Mouse (Mus musculus): Measurements from ENCODE around the gene Pard3. TPM values are rescaled to one million over a fixed set of nuclear protein-coding genes. Genes with fewer than 3 reads are reported as not detected.

Gene Pard3
- polyA plus RNA-seq, 1 experiment from 2014 or later = 14.5 TPM

DNA sequence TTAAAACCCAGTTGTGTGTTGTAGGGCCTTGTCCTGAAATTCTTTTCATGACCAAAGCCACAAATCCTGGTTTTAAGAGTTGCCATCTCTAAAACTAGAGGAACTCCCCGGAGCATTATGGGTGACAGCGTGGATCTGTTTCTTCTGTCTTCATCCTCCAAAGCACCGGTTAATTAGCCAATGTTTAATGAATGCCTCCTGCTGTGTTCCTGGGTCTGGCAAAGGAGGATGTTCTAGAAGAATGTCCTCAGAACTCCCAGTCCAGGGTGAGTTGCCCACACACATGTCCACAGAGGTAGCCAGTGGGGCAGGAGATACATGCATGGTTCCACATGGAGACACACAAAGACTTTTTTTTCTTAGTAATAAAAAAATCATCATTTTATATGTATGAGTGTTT lies 28.2 kb downstream of the Pard3 start:
- Histone ChIP-seq H3K9ac (ENCODE audit: low read depth, low read length) (no peak overlapping the region), H3K27me3 (replicated peaks; ENCODE audit: control insufficient read depth, insufficient read depth, low read length) (no peaks in the 10 kb centered on the region), H3K4me2 (no peak overlapping the region), H3K9me3 (ENCODE audit: control insufficient read depth, low read length) (no peaks in the 10 kb centered on the region), H3K4me1 (replicated peaks; ENCODE audit: control insufficient read depth, insufficient read depth, low read length) (peaks cover 25% of the 10 kb centered on the region), H3K27ac (ENCODE audit: low read depth, low read length) (no peak overlapping the region), H3K36me3 (ENCODE audit: control insufficient read depth, insufficient read depth, low read length) (no peaks in the 10 kb centered on the region), H3K4me3 (ENCODE audit: low read depth, low read length) (no peak overlapping the region)
- DNase-seq (ENCODE audit: low spot score) (no peak), ATAC-seq (replicated peaks; ENCODE audit: low FRiP score) (no peak)
- WGBS = 73% methylated on average over 3 of the region's 3 CpGs

DNA sequence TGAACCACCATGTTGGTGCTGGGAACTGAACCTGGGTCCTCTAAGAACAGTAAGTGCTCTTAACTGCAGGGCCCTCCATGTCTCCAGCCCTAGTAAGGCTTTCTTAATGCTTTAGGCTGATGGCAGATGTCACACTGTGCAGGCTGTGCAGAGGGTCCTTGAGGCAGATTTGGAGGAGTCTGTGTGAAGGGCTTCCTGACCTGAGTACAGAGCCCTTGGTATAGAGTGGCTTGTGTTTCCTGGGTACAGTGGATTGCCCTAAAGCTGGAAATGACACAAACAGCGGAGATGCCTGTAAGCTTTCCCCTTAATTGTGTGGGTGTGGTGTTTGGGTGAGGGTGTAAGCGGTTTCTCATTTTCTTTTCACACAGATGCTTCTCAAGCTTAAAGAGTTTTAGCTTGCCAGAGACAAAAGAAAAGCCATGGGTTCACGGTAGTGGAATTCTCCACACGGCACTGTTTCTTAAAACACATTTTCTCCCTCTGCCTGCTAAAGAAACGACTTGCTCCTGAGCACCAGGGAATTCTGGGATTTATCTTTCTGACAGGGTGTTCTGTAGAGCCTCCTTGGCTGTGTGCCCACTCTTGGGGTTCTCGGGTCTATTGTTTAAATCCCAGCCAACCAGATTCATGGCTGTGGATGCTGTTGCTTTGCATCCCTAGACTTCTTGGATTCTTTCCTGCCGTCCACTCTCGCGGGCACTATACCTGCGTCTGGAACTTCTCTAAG lies 28.9 kb downstream of the Pard3 start:
- no peaks in the 10 kb centered on the region for H3K36me3 ChIP-seq (ENCODE audit: control insufficient read depth, insufficient read depth, low read length)
- H3K9me3 ChIP-seq (ENCODE audit: control insufficient read depth, low read length) = no peaks in the 10 kb centered on the region
- no peak for DNase-seq (ENCODE audit: low spot score)
- H3K9ac ChIP-seq (ENCODE audit: low read depth, low read length) = no peak overlapping the region
- no peak overlapping the region; the same call in 1 of the 2 replicates for H3K27ac ChIP-seq (ENCODE audit: low read depth, low read length)
- no peaks in the 10 kb centered on the region for H3K27me3 ChIP-seq (replicated peaks; ENCODE audit: control insufficient read depth, insufficient read depth, low read length)
- no peak for ATAC-seq (replicated peaks; ENCODE audit: low FRiP score)
- H3K4me2 ChIP-seq = no peak overlapping the region
- H3K4me3 ChIP-seq (ENCODE audit: low read depth, low read length) = no peak overlapping the region
- peaks cover 28% of the 10 kb centered on the region for H3K4me1 ChIP-seq (replicated peaks; ENCODE audit: control insufficient read depth, insufficient read depth, low read length)
- 44% methylated on average over 10 of the region's 10 CpGs for WGBS

DNA sequence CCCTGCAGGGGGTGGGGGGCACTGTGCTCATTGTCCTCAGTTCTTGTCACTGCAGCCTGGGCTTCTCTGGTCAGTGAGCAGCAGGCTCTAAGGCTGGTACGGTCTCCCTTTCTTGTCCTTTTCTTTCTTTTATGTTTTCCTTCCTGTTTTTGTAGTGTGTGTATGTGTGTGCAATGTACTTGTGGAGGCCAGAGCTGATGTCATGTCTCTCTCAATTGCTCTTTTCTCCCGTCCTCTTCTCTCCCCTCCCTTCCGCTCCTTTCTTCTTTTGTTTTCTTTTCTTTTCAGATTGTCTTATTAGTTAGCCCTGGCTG lies 29.4 kb downstream of the Pard3 start:
- no peak for ATAC-seq (replicated peaks; ENCODE audit: low FRiP score)
- no peak for DNase-seq (ENCODE audit: low spot score)
- no peak overlapping the region for H3K9ac ChIP-seq (ENCODE audit: low read depth, low read length)
- peaks cover 24% of the 10 kb centered on the region for H3K4me1 ChIP-seq (replicated peaks; ENCODE audit: control insufficient read depth, insufficient read depth, low read length)
- H3K9me3 ChIP-seq (ENCODE audit: control insufficient read depth, low read length) = no peaks in the 10 kb centered on the region
- no peaks in the 10 kb centered on the region for H3K27me3 ChIP-seq (replicated peaks; ENCODE audit: control insufficient read depth, insufficient read depth, low read length)
- WGBS = 55% methylated on average over 3 of the region's 3 CpGs
- no peaks in the 10 kb centered on the region for H3K36me3 ChIP-seq (ENCODE audit: control insufficient read depth, insufficient read depth, low read length)
- H3K27ac ChIP-seq (ENCODE audit: low read depth, low read length) = no peak overlapping the region
- H3K4me2 ChIP-seq = no peak overlapping the region
- no peak overlapping the region for H3K4me3 ChIP-seq (ENCODE audit: low read depth, low read length)

DNA sequence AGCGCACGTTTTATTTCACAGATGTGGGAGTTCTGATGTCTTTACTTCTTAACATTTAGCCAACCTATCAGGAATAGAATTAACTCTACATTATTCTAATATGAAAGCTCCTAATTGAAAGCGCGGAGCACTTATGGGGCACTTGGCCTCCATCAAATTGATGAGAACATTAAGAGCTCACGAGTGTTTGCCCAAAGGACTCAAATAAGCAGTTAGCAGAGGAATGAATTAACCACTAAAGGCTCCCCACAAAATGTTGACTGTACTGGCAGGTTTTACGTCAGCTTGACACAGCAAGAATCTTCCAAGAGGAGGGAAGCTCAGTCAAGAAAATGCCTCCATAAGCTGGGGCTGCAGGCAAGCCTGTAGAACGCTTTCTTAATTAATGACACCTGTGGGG lies 32.1 kb downstream of the Pard3 start:
- H3K36me3 ChIP-seq (ENCODE audit: control insufficient read depth, insufficient read depth, low read length) = no peaks in the 10 kb centered on the region
- H3K9ac ChIP-seq (ENCODE audit: low read depth, low read length) = no peak overlapping the region
- no peaks in the 10 kb centered on the region for H3K9me3 ChIP-seq (ENCODE audit: control insufficient read depth, low read length)
- no peak overlapping the region for H3K4me3 ChIP-seq (ENCODE audit: low read depth, low read length)
- ATAC-seq (replicated peaks; ENCODE audit: low FRiP score) = no peak
- no peak overlapping the region for H3K27ac ChIP-seq (ENCODE audit: low read depth, low read length)
- no peak overlapping the region for H3K4me2 ChIP-seq
- H3K27me3 ChIP-seq (replicated peaks; ENCODE audit: control insufficient read depth, insufficient read depth, low read length) = no peaks in the 10 kb centered on the region
- WGBS = 82% methylated on average over 7 of the region's 7 CpGs
- DNase-seq (ENCODE audit: low spot score) = no peak
- H3K4me1 ChIP-seq (replicated peaks; ENCODE audit: control insufficient read depth, insufficient read depth, low read length) = peaks cover 11% of the 10 kb centered on the region

DNA sequence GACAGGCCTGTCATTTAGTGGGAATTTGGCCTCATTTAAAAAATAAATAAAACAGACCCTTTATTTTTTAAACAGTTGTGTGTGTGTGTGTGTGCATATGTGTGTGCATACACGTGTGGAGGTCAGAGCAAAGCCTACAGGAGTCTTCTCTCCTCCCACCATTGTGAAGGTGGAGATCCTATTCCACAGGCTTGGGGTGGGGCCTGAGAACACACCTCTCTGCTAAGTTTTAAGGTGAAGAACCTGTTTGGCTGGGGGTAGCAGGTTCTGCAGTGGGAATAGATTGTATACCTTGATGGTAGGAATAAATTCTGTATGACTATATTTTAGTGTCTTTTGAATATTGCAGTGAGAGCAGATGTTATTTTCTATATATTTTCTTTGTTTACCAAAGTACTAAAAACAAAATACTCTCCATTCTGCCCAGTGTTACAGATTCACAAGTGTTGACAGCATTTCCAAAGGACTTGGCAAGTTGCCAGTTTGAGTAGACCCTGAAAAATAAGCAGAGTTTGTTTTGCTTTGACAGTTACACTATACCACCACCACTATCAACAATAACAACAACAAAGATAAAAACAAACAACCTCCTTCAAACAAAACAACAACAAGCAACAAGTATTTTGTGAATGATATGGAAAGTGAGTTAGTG lies 35.9 kb downstream of the Pard3 start:
- H3K9ac ChIP-seq (ENCODE audit: low read depth, low read length) = no peak overlapping the region
- DNase-seq (ENCODE audit: low spot score) (no peak), ATAC-seq (replicated peaks; ENCODE audit: low FRiP score) (no peak)

DNA sequence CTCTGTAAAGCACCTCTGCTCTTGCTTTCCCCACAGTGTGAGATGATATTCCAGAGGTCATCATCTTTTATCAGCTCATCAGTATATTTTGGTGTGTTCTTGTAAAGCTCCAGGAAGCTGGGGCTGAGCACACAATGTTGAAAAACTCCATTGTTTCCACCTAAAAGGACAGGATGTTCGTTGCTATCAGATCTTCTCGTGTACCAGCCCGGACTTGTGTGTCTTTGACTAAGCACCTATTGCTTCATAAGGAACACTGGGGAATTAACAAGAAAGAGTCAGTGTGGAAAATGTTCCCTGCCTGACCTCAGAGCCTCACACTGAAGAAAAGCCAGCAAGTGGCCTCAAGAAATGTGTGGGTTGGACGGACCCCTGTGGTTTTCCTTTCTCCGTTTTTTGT lies 39.6 kb downstream of the Pard3 start:
- no peak overlapping the region for H3K4me3 ChIP-seq (ENCODE audit: low read depth, low read length)
- no peaks in the 10 kb centered on the region for H3K27me3 ChIP-seq (replicated peaks; ENCODE audit: control insufficient read depth, insufficient read depth, low read length)
- H3K9me3 ChIP-seq (ENCODE audit: control insufficient read depth, low read length) = no peaks in the 10 kb centered on the region
- H3K27ac ChIP-seq (ENCODE audit: low read depth, low read length) = no peak overlapping the region
- H3K9ac ChIP-seq (ENCODE audit: low read depth, low read length) = no peak overlapping the region
- ATAC-seq (replicated peaks; ENCODE audit: low FRiP score) (no peak), DNase-seq (ENCODE audit: low spot score) (no peak)
- no peaks in the 10 kb centered on the region for H3K4me1 ChIP-seq (replicated peaks; ENCODE audit: control insufficient read depth, insufficient read depth, low read length)
- H3K4me2 ChIP-seq = no peak overlapping the region
- 55% methylated on average over 5 of the region's 5 CpGs for WGBS
- no peaks in the 10 kb centered on the region for H3K36me3 ChIP-seq (ENCODE audit: control insufficient read depth, insufficient read depth, low read length)

More for the DNA sequence above, 35.9 kb downstream of the Pard3 start:
- H3K4me2 ChIP-seq = no peak overlapping the region
- WGBS = 67% methylated on average over 1 of the region's 1 CpGs
- H3K4me1 ChIP-seq (replicated peaks; ENCODE audit: control insufficient read depth, insufficient read depth, low read length) = 0 out of 2 replicates have a peak, but pooled peaks cover 2% of the 10 kb centered on the region
- no peaks in the 10 kb centered on the region for H3K27me3 ChIP-seq (replicated peaks; ENCODE audit: control insufficient read depth, insufficient read depth, low read length)
- no peak overlapping the region for H3K4me3 ChIP-seq (ENCODE audit: low read depth, low read length)
- H3K36me3 ChIP-seq (ENCODE audit: control insufficient read depth, insufficient read depth, low read length) = no peaks in the 10 kb centered on the region
- H3K9me3 ChIP-seq (ENCODE audit: control insufficient read depth, low read length) = no peaks in the 10 kb centered on the region
- no peak overlapping the region for H3K27ac ChIP-seq (ENCODE audit: low read depth, low read length)

DNA sequence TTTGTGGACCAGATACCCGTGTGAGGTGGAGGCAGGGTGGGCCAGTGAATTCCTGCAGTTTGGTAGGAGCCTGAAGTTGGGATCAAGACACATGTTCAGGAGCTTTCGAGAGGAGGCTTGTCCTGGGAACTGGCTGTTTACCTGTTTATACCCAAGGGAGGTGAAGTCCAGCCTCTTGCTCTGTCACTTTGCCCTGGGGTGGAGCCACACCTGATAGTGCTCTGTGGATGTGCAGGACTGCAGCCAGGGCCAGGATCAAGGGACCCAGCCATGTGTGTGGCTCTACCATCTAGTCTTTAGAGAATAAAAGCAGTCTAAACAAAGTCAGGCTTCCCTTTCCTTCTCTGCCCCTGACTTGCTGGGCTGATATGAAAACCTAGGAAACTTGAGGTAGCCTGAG lies 40.9 kb downstream of the Pard3 start:
- no peak for ATAC-seq (replicated peaks; ENCODE audit: low FRiP score)
- no peak overlapping the region for H3K9ac ChIP-seq (ENCODE audit: low read depth, low read length)
- no peak overlapping the region for H3K4me3 ChIP-seq (ENCODE audit: low read depth, low read length)
- H3K4me2 ChIP-seq = no peak overlapping the region
- H3K4me1 ChIP-seq (replicated peaks; ENCODE audit: control insufficient read depth, insufficient read depth, low read length) = no peaks in the 10 kb centered on the region
- H3K27ac ChIP-seq (ENCODE audit: low read depth, low read length) = no peak overlapping the region
- WGBS = 68% methylated on average over 2 of the region's 2 CpGs
- DNase-seq (ENCODE audit: low spot score) = no peak
- H3K9me3 ChIP-seq (ENCODE audit: control insufficient read depth, low read length) = no peaks in the 10 kb centered on the region
- no peaks in the 10 kb centered on the region for H3K36me3 ChIP-seq (ENCODE audit: control insufficient read depth, insufficient read depth, low read length)
- no peaks in the 10 kb centered on the region for H3K27me3 ChIP-seq (replicated peaks; ENCODE audit: control insufficient read depth, insufficient read depth, low read length)

DNA sequence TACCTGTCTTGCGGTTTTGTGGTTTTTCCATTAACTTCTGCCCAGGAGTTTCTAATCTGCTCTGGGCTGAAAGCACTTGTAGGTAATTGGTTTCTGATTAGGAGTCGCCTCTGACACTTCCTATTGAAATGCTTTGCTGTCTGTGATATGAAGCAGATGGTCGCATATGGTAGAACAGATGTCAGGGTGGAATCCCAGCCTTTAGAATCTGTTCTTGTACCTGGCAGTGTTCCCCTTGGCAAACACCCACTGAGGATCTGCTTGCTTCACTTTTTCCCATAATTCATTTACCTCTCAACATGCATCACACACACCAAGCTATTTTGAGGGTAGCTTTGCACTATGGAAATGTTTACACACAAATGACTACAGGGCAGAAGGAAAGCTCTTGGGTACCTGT lies 44.2 kb downstream of the Pard3 start:
- ATAC-seq (replicated peaks; ENCODE audit: low FRiP score) = no peak
- 21% methylated on average over 3 of the region's 3 CpGs for WGBS
- H3K9me3 ChIP-seq (ENCODE audit: control insufficient read depth, low read length) = no peaks in the 10 kb centered on the region
- H3K4me1 ChIP-seq (replicated peaks; ENCODE audit: control insufficient read depth, insufficient read depth, low read length) = peaks cover 5% of the 10 kb centered on the region; the same call in 1 of the 2 replicates
- H3K36me3 ChIP-seq (ENCODE audit: control insufficient read depth, insufficient read depth, low read length) = no peaks in the 10 kb centered on the region
- no peak overlapping the region for H3K4me2 ChIP-seq
- no peaks in the 10 kb centered on the region for H3K27me3 ChIP-seq (replicated peaks; ENCODE audit: control insufficient read depth, insufficient read depth, low read length)
- no peak overlapping the region for H3K9ac ChIP-seq (ENCODE audit: low read depth, low read length)
- no peak overlapping the region for H3K27ac ChIP-seq (ENCODE audit: low read depth, low read length)
- H3K4me3 ChIP-seq (ENCODE audit: low read depth, low read length) = no peak overlapping the region
- no peak for DNase-seq (ENCODE audit: low spot score)

DNA sequence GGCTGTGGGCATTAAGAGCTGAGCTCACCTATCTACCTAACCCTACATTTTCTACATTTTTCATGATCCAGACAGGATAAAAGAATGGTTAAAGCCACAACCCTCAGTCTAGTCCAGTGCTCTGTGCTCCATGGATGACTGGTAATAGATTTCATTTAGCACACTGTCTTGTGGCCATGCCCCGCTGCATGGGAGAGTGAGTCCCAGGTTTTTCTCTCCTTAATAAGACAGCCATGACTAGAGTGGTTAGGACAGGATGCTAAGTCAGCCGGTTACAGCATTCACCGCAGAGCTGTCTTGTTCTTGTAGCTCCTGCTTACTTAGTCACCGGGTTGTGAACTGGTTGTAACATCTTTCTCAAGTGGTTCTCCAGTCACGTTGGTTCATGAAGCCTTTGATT lies 49.5 kb downstream of the Pard3 start:
- H3K4me3 ChIP-seq (ENCODE audit: low read depth, low read length) = no peak overlapping the region
- no peak overlapping the region for H3K4me2 ChIP-seq
- DNase-seq (ENCODE audit: low spot score) = no peak
- H3K27ac ChIP-seq (ENCODE audit: low read depth, low read length) = no peak overlapping the region
- H3K36me3 ChIP-seq (ENCODE audit: control insufficient read depth, insufficient read depth, low read length) = no peaks in the 10 kb centered on the region
- no peak overlapping the region for H3K9ac ChIP-seq (ENCODE audit: low read depth, low read length)
- ATAC-seq (replicated peaks; ENCODE audit: low FRiP score) = no peak
- WGBS = 78% methylated on average over 5 of the region's 5 CpGs
- no peaks in the 10 kb centered on the region for H3K9me3 ChIP-seq (ENCODE audit: control insufficient read depth, low read length)
- no peaks in the 10 kb centered on the region for H3K27me3 ChIP-seq (replicated peaks; ENCODE audit: control insufficient read depth, insufficient read depth, low read length)
- peaks cover 5% of the 10 kb centered on the region; the same call in 1 of the 2 replicates for H3K4me1 ChIP-seq (replicated peaks; ENCODE audit: control insufficient read depth, insufficient read depth, low read length)
